Mouse (Mus musculus) embryonic fibroblast, embryonic 13.5 days (primary cell): ENCODE measurements around the gene Olfr204.

ENCODE experiments used
- CTCF ChIP-seq: IDR thresholded peaks from 2 replicates; pipeline ENCODE4 v1.5.1; 2011; ENCODE audit warnings: mild to moderate bottlenecking, control low read depth, low read length, moderate library complexity, borderline replicate concordance; ENCODE audit not compliant: insufficient read depth
- POLR2A ChIP-seq: IDR thresholded peaks from 2 replicates; pipeline ENCODE4 v1.6.1; 2011; ENCODE audit warnings: low read depth, mild to moderate bottlenecking, control low read depth, low read length, moderate library complexity

- no peak for TF ChIP-seq POLR2A
- no peak for TF ChIP-seq CTCF
Observed at GRCm38 (mm10) chr16:59318148-59318547, at the start of gene Olfr204.
